Comparison of ENCODE assay signal across 1 mouse cellular context in genomic region chr19:5689088-5689428, GRCm38 (mm10).
TF ChIP-seq lines count a peak whose summit lies in the region.

No protein-coding gene starts in this region.

TF ChIP-seq in MEL, 35 proteins besides CTCF, POLR2A, EP300 and RAD21 (continued from another document):
- TF ChIP-seq MEF2A (IDR thresholded peaks at IDR 0.05; ENCODE audit: extremely low read depth, insufficient replicate concordance, low read depth, low read length, poor library complexity, severe bottlenecking) = no peak
- no peak for TF ChIP-seq ZMIZ1 (IDR thresholded peaks at IDR 0.05; ENCODE audit: low read depth, low read length)
- TF ChIP-seq MXI1 (IDR thresholded peaks at IDR 0.05; ENCODE audit: low read depth, low read length) = no peak
- no peak for TF ChIP-seq MAX (IDR thresholded peaks at IDR 0.05; ENCODE audit: low read length)
- TF ChIP-seq CHD2 (IDR thresholded peaks at IDR 0.05; ENCODE audit: low read length) = no peak
- no peak; the same call in 1 of the 2 replicates for TF ChIP-seq SIN3A (IDR thresholded peaks at IDR 0.05; ENCODE audit: low read length)
- TF ChIP-seq TCF12 (IDR thresholded peaks at IDR 0.05; ENCODE audit: low read depth, low read length) = no peak
- no peak for TF ChIP-seq MAZ (IDR thresholded peaks at IDR 0.05; ENCODE audit: low read depth, low read length)
- TF ChIP-seq ZNF384 (IDR thresholded peaks at IDR 0.05; ENCODE audit: low read depth, low read length) = no peak
- TF ChIP-seq GATA1 (IDR thresholded peaks at IDR 0.05; ENCODE audit: low read depth, low read length) = no peak
- TF ChIP-seq UBTF (IDR thresholded peaks at IDR 0.05; ENCODE audit: borderline replicate concordance, insufficient read depth, low read depth, low read length) = no peak
- TF ChIP-seq GABPA (IDR thresholded peaks at IDR 0.05; ENCODE audit: low read depth, low read length) = no peak
- TF ChIP-seq MAFK (IDR thresholded peaks at IDR 0.05; ENCODE audit: borderline replicate concordance, low read depth, low read length) = no peak
- no peak for TF ChIP-seq MYC (IDR thresholded peaks at IDR 0.05; ENCODE audit: low read depth, low read length)
- no peak for TF ChIP-seq TAL1 (IDR thresholded peaks at IDR 0.05; ENCODE audit: low read length)
